Mouse (Mus musculus) CH12.LX (cell line): ENCODE measurements around the gene Tulp4. TPM values are rescaled to one million over a fixed set of nuclear protein-coding genes. Genes with fewer than 3 reads are reported as not detected.

Experiments
- DNase-seq: peaks from one replicate; pipeline ENCODE4 v3.0.0-alpha.2; 2013; ENCODE audit errors: extremely low read depth
- H3K27ac ChIP-seq: 2 replicates; pipeline ENCODE4 v1.5.1; 2012; ENCODE audit warnings: low read depth, mild to moderate bottlenecking, control low read depth, moderate library complexity; ENCODE audit not compliant: insufficient read depth
- H3K27me3 ChIP-seq: replicated peaks from 2 replicates; pipeline ENCODE3; 2012; ENCODE audit warnings: inconsistent platforms
- H3K36me3 ChIP-seq, 2 experiments: replicated peaks in 1 of 2; 2 replicates each; pipeline versions ENCODE3 to v1.6.1; 2012; ENCODE audit warnings: inconsistent platforms in 1 of 2, low read length in 1 of 2, mild to moderate bottlenecking in 1 of 2, mixed read lengths in 1 of 2, moderate library complexity in 1 of 2; ENCODE audit not compliant: control insufficient read depth in 1 of 2, insufficient read depth in 1 of 2
- H3K4me1 ChIP-seq, 2 experiments: 2 replicates each; pipeline ENCODE4 v1.6.1; 2012; ENCODE audit warnings: inconsistent platforms in 1 of 2, moderate library complexity in 1 of 2; ENCODE audit not compliant: insufficient read depth in 2 of 2, control insufficient read depth in 1 of 2
- H3K4me2 ChIP-seq: 2 replicates; pipeline ENCODE4 v1.6.1; 2012; ENCODE audit warnings: low read depth, mild to moderate bottlenecking, control low read depth; ENCODE audit not compliant: poor library complexity, insufficient read depth, severe bottlenecking
- H3K4me3 ChIP-seq, 3 experiments: fragments of 150-350 bp in 1 of 3; sonication (generic) in 1 of 3; replicated peaks in 1 of 3; 2 replicates each; pipeline versions ENCODE3 to v1.5.1; 2011 to 2012; ENCODE audit warnings: low read depth in 2 of 3, low read length in 2 of 3, mild to moderate bottlenecking in 2 of 3, moderate library complexity in 2 of 3, control low read depth in 1 of 3, improper control_type of control experiment in 1 of 3, inconsistent platforms in 1 of 3, mixed read lengths in 1 of 3; ENCODE audit not compliant: poor library complexity in 1 of 3
- H3K79me2 ChIP-seq: replicated peaks from 2 replicates; pipeline ENCODE4 v1.6.1; 2012; ENCODE audit warnings: mild to moderate bottlenecking, moderate library complexity; ENCODE audit not compliant: control insufficient read depth, poor library complexity, insufficient read depth, severe bottlenecking; ENCODE audit errors: extremely low read depth
- H3K9ac ChIP-seq: 2 replicates; pipeline ENCODE4 v1.6.1; 2012; ENCODE audit warnings: low read depth, mild to moderate bottlenecking, control low read depth, moderate library complexity; ENCODE audit not compliant: insufficient read depth
- H3K9me3 ChIP-seq: replicated peaks from 2 replicates; pipeline ENCODE3; 2012; ENCODE audit warnings: low read length, inconsistent platforms, mixed read lengths
- BHLHE40 ChIP-seq: IDR thresholded peaks from 2 replicates; pipeline ENCODE4 v1.6.1; 2011; ENCODE audit warnings: mild to moderate bottlenecking, low read depth, low read length, improper control_type of control experiment
- CHD1 ChIP-seq: IDR thresholded peaks from 2 replicates; pipeline ENCODE4 v1.6.1; 2012; ENCODE audit warnings: low read depth, low read length, improper control_type of control experiment, inconsistent platforms
- CHD2 ChIP-seq: IDR thresholded peaks from 2 replicates; pipeline ENCODE4 v1.6.1; 2011; ENCODE audit warnings: low read length, improper control_type of control experiment
- E2F4 ChIP-seq: IDR thresholded peaks from 2 replicates; pipeline ENCODE4 v1.6.1; 2011; ENCODE audit warnings: low read depth, low read length, improper control_type of control experiment; ENCODE audit not compliant: insufficient replicate concordance
- ELF1 ChIP-seq: IDR thresholded peaks from 2 replicates; pipeline ENCODE4 v1.6.1; 2014; ENCODE audit warnings: low read depth, mild to moderate bottlenecking, inconsistent platforms, low read length, improper control_type of control experiment
- EP300 ChIP-seq: IDR thresholded peaks from 2 replicates; pipeline ENCODE4 v1.6.1; 2011; ENCODE audit warnings: low read length, improper control_type of control experiment
- ETS1 ChIP-seq: conservative IDR thresholded peaks from 2 replicates; pipeline ENCODE4 v1.6.1; 2012; ENCODE audit warnings: low read depth, mild to moderate bottlenecking, inconsistent platforms, low read length, improper control_type of control experiment, moderate library complexity
- GABPA ChIP-seq: IDR thresholded peaks from 2 replicates; pipeline ENCODE4 v1.6.1; 2012; ENCODE audit warnings: low read depth, low read length, improper control_type of control experiment, inconsistent platforms; ENCODE audit not compliant: insufficient replicate concordance
- JUN ChIP-seq: IDR thresholded peaks from 2 replicates; pipeline ENCODE4 v1.6.1; 2011; ENCODE audit warnings: low read depth, mild to moderate bottlenecking, low read length, improper control_type of control experiment, moderate library complexity; ENCODE audit not compliant: insufficient read depth
- KAT2A ChIP-seq: IDR thresholded peaks from 2 replicates; pipeline ENCODE4 v1.6.1; 2012; ENCODE audit warnings: low read length, improper control_type of control experiment, inconsistent platforms; ENCODE audit not compliant: insufficient replicate concordance
- MAFK ChIP-seq: IDR thresholded peaks from 2 replicates; pipeline ENCODE4 v1.6.1; 2011; ENCODE audit warnings: low read length, improper control_type of control experiment; ENCODE audit not compliant: insufficient replicate concordance
- MAX ChIP-seq: IDR thresholded peaks from 2 replicates; pipeline ENCODE4 v1.6.1; 2011; ENCODE audit warnings: low read length, improper control_type of control experiment
- MAZ ChIP-seq: IDR thresholded peaks from 2 replicates; pipeline ENCODE4 v1.6.1; 2012; ENCODE audit warnings: low read depth, mild to moderate bottlenecking, inconsistent platforms, low read length, improper control_type of control experiment, moderate library complexity
- MEF2A ChIP-seq: IDR thresholded peaks from 2 replicates; pipeline ENCODE4 v1.6.1; 2014; ENCODE audit warnings: low read depth, mild to moderate bottlenecking, inconsistent platforms, low read length, improper control_type of control experiment, borderline replicate concordance
- MXI1 ChIP-seq: IDR thresholded peaks from 2 replicates; pipeline ENCODE4 v1.6.1; 2011; ENCODE audit warnings: mild to moderate bottlenecking, low read depth, low read length, improper control_type of control experiment
- NRF1 ChIP-seq: IDR thresholded peaks from 2 replicates; pipeline ENCODE4 v1.6.1; 2014; ENCODE audit warnings: low read depth, mild to moderate bottlenecking, inconsistent platforms, low read length, improper control_type of control experiment, moderate library complexity
- PAX5 ChIP-seq: IDR thresholded peaks from 2 replicates; pipeline ENCODE4 v1.6.1; 2012; ENCODE audit warnings: low read length, inconsistent platforms, mixed read lengths
- POLR2AphosphoS2 ChIP-seq: IDR thresholded peaks from 2 replicates; pipeline ENCODE4 v1.6.1; 2011; ENCODE audit warnings: low read depth, low read length, improper control_type of control experiment
- RAD21 ChIP-seq: IDR thresholded peaks from 2 replicates; pipeline ENCODE4 v1.6.1; 2011; ENCODE audit warnings: low read depth, mild to moderate bottlenecking, low read length, improper control_type of control experiment, moderate library complexity
- RCOR1 ChIP-seq: conservative IDR thresholded peaks from 2 replicates; pipeline ENCODE4 v1.6.1; 2012; ENCODE audit warnings: low read depth, mild to moderate bottlenecking, inconsistent platforms, low read length, improper control_type of control experiment
- SIN3A ChIP-seq: IDR thresholded peaks from 2 replicates; pipeline ENCODE4 v1.6.1; 2012; ENCODE audit warnings: low read length, improper control_type of control experiment, inconsistent platforms
- SMC3 ChIP-seq: IDR thresholded peaks from 2 replicates; pipeline ENCODE4 v1.6.1; 2011; ENCODE audit warnings: low read depth, low read length, improper control_type of control experiment
- TBP ChIP-seq: conservative IDR thresholded peaks from 2 replicates; pipeline ENCODE4 v1.6.1; 2011; ENCODE audit warnings: low read depth, low read length, improper control_type of control experiment
- UBTF ChIP-seq: IDR thresholded peaks from 2 replicates; pipeline ENCODE4 v1.6.1; 2012; ENCODE audit warnings: low read depth, mild to moderate bottlenecking, inconsistent platforms, low read length, improper control_type of control experiment, moderate library complexity
- USF1 ChIP-seq: IDR thresholded peaks from 2 replicates; pipeline ENCODE4 v1.6.1; 2014; ENCODE audit warnings: low read depth, mild to moderate bottlenecking, inconsistent platforms, low read length, improper control_type of control experiment
- USF2 ChIP-seq: conservative IDR thresholded peaks from 2 replicates; pipeline ENCODE4 v1.6.1; 2011; ENCODE audit warnings: low read depth, low read length, improper control_type of control experiment
- ZC3H11A ChIP-seq: IDR thresholded peaks from 2 replicates; pipeline ENCODE4 v1.6.1; 2012; ENCODE audit warnings: low read depth, mild to moderate bottlenecking, inconsistent platforms, low read length, improper control_type of control experiment
- ZMIZ1 ChIP-seq: IDR thresholded peaks from 2 replicates; pipeline ENCODE4 v1.6.1; 2012; ENCODE audit warnings: low read depth, mild to moderate bottlenecking, inconsistent platforms, low read length, improper control_type of control experiment
- dilution Hi-C: fragments of 300-500 bp; cut with MboI; formaldehyde crosslinking; loops from 2 replicates; pipeline ENCODE4 v1.14.3; 2020; ENCODE audit warnings: low sequenced_read_pairs; ENCODE audit not compliant: extremely low pct_unique_long_range_greater_than_20kb, extremely low pct_ligation_motif_present
- in situ Hi-C: fragments of 300-500 bp; cut with MboI; formaldehyde crosslinking; loops from 3 replicates; pipeline ENCODE4 v1.14.3; 2019; ENCODE audit warnings: low sequenced_read_pairs, low pct_ligation_motif_present, low pct_unique_long_range_greater_than_20kb, mixed read lengths
- polyA plus RNA-seq: library from polyadenylated mRNA; unstranded; fragments of >175 nt; gene quantifications from 2 replicates; pipeline ENCODE4 v1.2.1, GENCODE M21; 2012; ENCODE audit warnings: low read depth; ENCODE audit not compliant: insufficient read length
- total RNA-seq, 2 experiments: library from RNA; depleted of rRNA; stranded (reverse); fragments of 300-350 nt in 1 of 2; fragments of >200 nt in 1 of 2; gene quantifications; 2 replicates each; pipeline ENCODE4 v1.2.3; 2012 to 2014

Gene Tulp4
- total and polyA plus RNA-seq, 3 experiments: 7.8 to 50.7 (median 33.6) TPM

DNA sequence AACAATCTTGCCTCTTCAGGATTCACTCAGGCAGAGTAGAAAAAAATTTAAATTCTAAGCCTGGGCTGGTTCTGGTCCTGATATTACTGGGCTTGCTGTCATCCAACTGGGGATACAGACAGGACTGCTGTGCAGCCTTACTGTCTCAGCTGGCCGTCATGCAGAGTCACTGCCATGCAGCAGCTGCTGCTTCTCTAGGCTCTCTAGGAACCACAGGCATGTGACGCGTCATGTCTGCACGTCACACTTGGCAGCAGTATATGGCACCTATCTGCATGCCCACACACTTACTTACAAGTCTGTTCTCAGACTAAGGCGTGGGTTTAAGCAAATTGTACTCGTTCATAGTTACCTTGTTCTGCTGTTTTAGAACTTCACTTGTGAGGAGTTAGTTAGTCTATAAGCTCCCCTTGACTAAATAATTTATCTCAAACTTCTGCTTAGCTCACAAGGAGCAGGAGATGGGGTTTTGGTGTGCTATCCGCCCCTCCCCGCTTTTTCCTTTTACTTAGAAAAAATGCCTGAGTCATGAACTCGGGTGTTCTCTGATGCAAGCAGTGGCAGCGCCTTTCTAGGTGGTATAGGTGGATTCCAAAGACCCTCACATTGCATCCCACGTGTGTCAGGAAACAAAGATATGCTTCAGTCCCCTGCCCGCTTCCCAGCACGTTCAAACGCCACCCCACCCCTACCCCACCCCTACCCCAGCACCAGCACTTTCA is 96.3 kb downstream of the Tulp4 start:
- no peak for DNase-seq
- TF ChIP-seq TBP (no peak), CHD1 (no peak), POLR2AphosphoS2 (no peak), NRF1 (no peak), SIN3A (no peak), JUN (no peak), KAT2A (no peak), ZMIZ1 (no peak), PAX5 (no peak), CHD2 (no peak), RCOR1 (no peak), EP300 (no peak), ETS1 (no peak), UBTF (no peak), MAFK (no peak), ZC3H11A (no peak), BHLHE40 (no peak), ELF1 (no peak), MEF2A (no peak), MAX (no peak)
- TF ChIP-seq, all 38 proteins: peak for 0
- Histone ChIP-seq H3K36me3 (peaks cover 5 to 35% of the 10 kb centered on the region in 2 experiments), H3K9ac (no peak overlapping the region), H3K27ac (no peak overlapping the region), H3K4me3 (no peak overlapping the region), H3K27me3 (no peaks in the 10 kb centered on the region), H3K9me3 (no peaks in the 10 kb centered on the region), H3K4me2 (no peak overlapping the region), H3K4me1 (no peaks in the 10 kb centered on the region), H3K79me2 (no peaks in the 10 kb centered on the region)
- in situ Hi-C loops: no loop called here
- dilution Hi-C loops: no loop called here

DNA sequence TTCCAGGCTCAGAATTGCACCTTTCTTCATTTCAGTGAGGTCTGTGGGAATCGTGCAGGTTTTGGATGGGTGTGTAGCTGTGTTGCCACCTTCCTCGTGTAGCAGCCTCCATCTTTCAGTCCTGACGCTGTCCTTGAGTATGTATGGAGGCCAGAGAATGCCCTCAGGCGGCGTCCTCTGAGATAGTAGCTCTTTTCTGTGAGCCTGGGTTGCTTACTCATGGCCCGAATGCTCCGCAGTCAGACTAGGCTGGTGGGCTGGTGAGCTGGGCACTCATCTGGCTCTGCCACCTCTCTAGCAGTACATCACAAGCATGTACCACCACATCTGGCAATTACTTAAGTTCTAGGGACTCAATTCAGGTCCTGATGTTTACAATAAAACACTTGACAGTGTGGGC is 96.9 kb downstream of the Tulp4 start:
- dilution Hi-C loops: no loop called here

More for the DNA sequence above, 96.9 kb downstream of the Tulp4 start:
- Histone ChIP-seq H3K4me3 (no peak overlapping the region), H3K4me1 (no peaks in the 10 kb centered on the region), H3K9ac (no peak overlapping the region), H3K79me2 (no peaks in the 10 kb centered on the region), H3K36me3 (peaks cover 5 to 35% of the 10 kb centered on the region in 2 experiments), H3K9me3 (no peaks in the 10 kb centered on the region), H3K4me2 (no peak overlapping the region), H3K27me3 (no peaks in the 10 kb centered on the region), H3K27ac (no peak overlapping the region)
- TF ChIP-seq GABPA (no peak), MAFK (no peak), SMC3 (no peak), USF1 (no peak), USF2 (no peak), POLR2AphosphoS2 (no peak), RAD21 (no peak), JUN (no peak), MXI1 (no peak), CHD1 (no peak), MAZ (no peak), RCOR1 (no peak), PAX5 (no peak), MAX (no peak), KAT2A (no peak), BHLHE40 (no peak), ETS1 (no peak), EP300 (no peak), NRF1 (no peak), E2F4 (no peak)
- in situ Hi-C loops: no loop called here
- DNase-seq: no peak
